Mouse (Mus musculus) embryonic facial prominence, embryonic 14.5 days (tissue): ENCODE measurements around the gene Pam. TPM values are rescaled to one million over a fixed set of nuclear protein-coding genes. Genes with fewer than 3 reads are reported as not detected.

Experiments used
- ATAC-seq: fragments of 200-750 bp; cut with Nextera tagmentation; 2 replicates; pipeline ENCODE4 v1.8.0; 2017; ENCODE audit warnings: low read depth, moderate number of reproducible peaks, moderate TSS enrichment
- DNase-seq: peaks from one replicate; pipeline ENCODE4 v3.0.0-alpha.2; 2015; ENCODE audit warnings: low spot score
- H3K27ac ChIP-seq: fragments of 300-500 bp; sonication (generic); replicated peaks from 2 replicates; pipeline ENCODE4 v1.5.1; 2014; ENCODE audit warnings: low read depth, mild to moderate bottlenecking, low read length, moderate library complexity
- H3K27me3 ChIP-seq: fragments of 300-500 bp; sonication (generic); replicated peaks from 2 replicates; pipeline ENCODE4 v1.6.1; 2014; ENCODE audit warnings: low read length; ENCODE audit not compliant: control insufficient read depth, insufficient read depth
- H3K36me3 ChIP-seq: fragments of 300-500 bp; sonication (generic); 2 replicates; pipeline ENCODE4 v1.6.1; 2014; ENCODE audit warnings: low read length, mixed read lengths; ENCODE audit not compliant: control insufficient read depth, insufficient read depth
- H3K4me1 ChIP-seq: fragments of 300-500 bp; sonication (generic); 2 replicates; pipeline ENCODE4 v1.6.1; 2014; ENCODE audit warnings: antibody characterized with exemption, low read length; ENCODE audit not compliant: control insufficient read depth, insufficient read depth
- H3K4me2 ChIP-seq: fragments of 300-500 bp; sonication (generic); 2 replicates; pipeline ENCODE4 v1.6.1; 2014; ENCODE audit warnings: low read depth, mild to moderate bottlenecking, low read length, moderate library complexity, mixed read lengths
- H3K4me3 ChIP-seq: fragments of 300-500 bp; sonication (generic); 2 replicates; pipeline ENCODE4 v1.5.1; 2014; ENCODE audit warnings: low read depth, mild to moderate bottlenecking, low read length
- H3K9ac ChIP-seq: fragments of 300-500 bp; sonication (generic); 2 replicates; pipeline ENCODE4 v1.6.1; 2014; ENCODE audit warnings: low read depth, mild to moderate bottlenecking, low read length, moderate library complexity, mixed read lengths
- H3K9me3 ChIP-seq: fragments of 300-500 bp; sonication (generic); 2 replicates; pipeline ENCODE4 v1.6.1; 2016; ENCODE audit warnings: low read length; ENCODE audit not compliant: control insufficient read depth
- WGBS: fragments of 180-500 bp; shearing (Covaris S2); extraction: QIAGEN DNeasy Blood & Tissue Kit; methylation state at CpG from one replicate; pipeline ENCODE4 v1.1.7; 2014; 5-methylcytosine and 5-hydroxymethylcytosine counted together
- polyA plus RNA-seq: library from polyadenylated mRNA; unstranded; fragments of >200 nt; fragmentation: Nextera tagmentation; extraction: Ambion mirVana; gene quantifications from 2 replicates; pipeline ENCODE4 v1.2.1, GENCODE M21; 2014

Pam gene
- polyA plus RNA-seq, 1 experiment from 2014 or later: 50.1 TPM

- Histone ChIP-seq H3K9ac (no peak overlapping the region), H3K27ac (no peak overlapping the region), H3K4me1 (no peaks in the 10 kb centered on the region; the same call in 1 of the 2 replicates), H3K36me3 (no peaks in the 10 kb centered on the region), H3K27me3 (no peaks in the 10 kb centered on the region), H3K4me2 (no peak overlapping the region), H3K4me3 (no peak overlapping the region), H3K9me3 (no peaks in the 10 kb centered on the region)
- 50% methylated on average over 3 of the region's 3 CpGs for WGBS
- DNase-seq: no peak
- no peak for ATAC-seq
Measured at GRCm38 (mm10) chr1:97938053-97938452, 157.4 kb downstream of the Pam start.

GRCm38 (mm10) chr1:97934940-97935339 lies 160.5 kb downstream of the Pam start:
- no peak overlapping the region for H3K9ac ChIP-seq
- no peaks in the 10 kb centered on the region for H3K9me3 ChIP-seq
- no peak overlapping the region for H3K27ac ChIP-seq
- ATAC-seq (no peak), DNase-seq (no peak)
- H3K4me2 ChIP-seq: no peak overlapping the region
- H3K4me1 ChIP-seq: no peaks in the 10 kb centered on the region
- H3K36me3 ChIP-seq: no peaks in the 10 kb centered on the region
- H3K27me3 ChIP-seq: no peaks in the 10 kb centered on the region
- no peak overlapping the region for H3K4me3 ChIP-seq

GRCm38 (mm10) chr1:97931220-97931619 lies 164.2 kb downstream of the Pam start:
- Histone ChIP-seq H3K4me3 (no peak overlapping the region), H3K27ac (no peak overlapping the region), H3K4me1 (peaks cover 5% of the 10 kb centered on the region; the same call in 1 of the 2 replicates), H3K9me3 (no peaks in the 10 kb centered on the region), H3K4me2 (no peak overlapping the region), H3K36me3 (no peaks in the 10 kb centered on the region), H3K9ac (no peak overlapping the region), H3K27me3 (no peaks in the 10 kb centered on the region)
- DNase-seq (no peak), ATAC-seq (no peak)
- 68% methylated on average over 4 of the region's 4 CpGs for WGBS

GRCm38 (mm10) chr1:97929415-97930028 lies 165.9 kb downstream of the Pam start:
- no peak overlapping the region for H3K4me2 ChIP-seq
- DNase-seq: no peak
- peak; percentile 47; the same call in 1 of the 2 replicates for ATAC-seq
- WGBS: 58% methylated on average over 4 of the region's 4 CpGs
- no peak overlapping the region for H3K27ac ChIP-seq
- no peak overlapping the region for H3K4me3 ChIP-seq
- no peaks in the 10 kb centered on the region for H3K27me3 ChIP-seq
- no peak overlapping the region for H3K9ac ChIP-seq
- peaks cover 7% of the 10 kb centered on the region; the same call in 1 of the 2 replicates for H3K4me1 ChIP-seq
- H3K36me3 ChIP-seq: no peaks in the 10 kb centered on the region
- H3K9me3 ChIP-seq: no peaks in the 10 kb centered on the region

- H3K4me1 ChIP-seq: peaks cover 7% of the 10 kb centered on the region; the same call in 1 of the 2 replicates
- WGBS: 78% methylated on average over 7 of the region's 7 CpGs
- no peak for DNase-seq
- no peaks in the 10 kb centered on the region for H3K36me3 ChIP-seq
- no peak overlapping the region for H3K27ac ChIP-seq
- no peak overlapping the region for H3K4me3 ChIP-seq
- H3K27me3 ChIP-seq: no peaks in the 10 kb centered on the region
- no peak for ATAC-seq
- no peaks in the 10 kb centered on the region for H3K9me3 ChIP-seq
- H3K4me2 ChIP-seq: no peak overlapping the region
- no peak overlapping the region for H3K9ac ChIP-seq
Measured at GRCm38 (mm10) chr1:97926789-97927188, 168.7 kb downstream of the Pam start.

- no peak for ATAC-seq
- DNase-seq: no peak
- H3K4me2 ChIP-seq: no peak overlapping the region
- H3K9me3 ChIP-seq: no peaks in the 10 kb centered on the region
- 78% methylated on average over 2 of the region's 2 CpGs for WGBS
- H3K36me3 ChIP-seq: no peaks in the 10 kb centered on the region
- H3K4me1 ChIP-seq: peaks cover 7% of the 10 kb centered on the region; the same call in 1 of the 2 replicates
- no peak overlapping the region for H3K4me3 ChIP-seq
- no peak overlapping the region for H3K9ac ChIP-seq
- no peak overlapping the region for H3K27ac ChIP-seq
- no peaks in the 10 kb centered on the region for H3K27me3 ChIP-seq
Measured at GRCm38 (mm10) chr1:97926017-97926540, 169.4 kb downstream of the Pam start.

GRCm38 (mm10) chr1:97922395-97922794 lies 173.1 kb downstream of the Pam start:
- H3K4me3 ChIP-seq: no peak overlapping the region
- H3K4me2 ChIP-seq: no peak overlapping the region
- H3K9ac ChIP-seq: no peak overlapping the region
- no peaks in the 10 kb centered on the region for H3K9me3 ChIP-seq
- H3K36me3 ChIP-seq: no peaks in the 10 kb centered on the region
- H3K27me3 ChIP-seq: no peaks in the 10 kb centered on the region
- DNase-seq (no peak), ATAC-seq (no peak)
- 70% methylated on average over 6 of the region's 6 CpGs for WGBS
- no peak overlapping the region for H3K27ac ChIP-seq
- H3K4me1 ChIP-seq: peaks cover 7% of the 10 kb centered on the region; the same call in 1 of the 2 replicates

GRCm38 (mm10) chr1:97921886-97922285 lies 173.6 kb downstream of the Pam start:
- 61% methylated on average over 1 of the region's 1 CpGs for WGBS
- Histone ChIP-seq H3K9me3 (no peaks in the 10 kb centered on the region), H3K9ac (no peak overlapping the region), H3K4me2 (no peak overlapping the region), H3K27ac (no peak overlapping the region), H3K36me3 (no peaks in the 10 kb centered on the region), H3K4me3 (no peak overlapping the region), H3K27me3 (no peaks in the 10 kb centered on the region), H3K4me1 (peaks cover 7% of the 10 kb centered on the region; the same call in 1 of the 2 replicates)
- DNase-seq (no peak), ATAC-seq (no peak)

GRCm38 (mm10) chr1:97918495-97918894 lies 177.0 kb downstream of the Pam start:
- WGBS: 60% methylated on average over 8 of the region's 8 CpGs
- no peak overlapping the region for H3K27ac ChIP-seq

More at GRCm38 (mm10) chr1:97918495-97918894, 177.0 kb downstream of the Pam start:
- Histone ChIP-seq H3K4me1 (no peaks in the 10 kb centered on the region), H3K4me2 (no peak overlapping the region), H3K27me3 (no peaks in the 10 kb centered on the region), H3K4me3 (no peak overlapping the region), H3K36me3 (no peaks in the 10 kb centered on the region), H3K9ac (no peak overlapping the region), H3K9me3 (no peaks in the 10 kb centered on the region)
- peak; percentile 67; the same call in 1 of the 2 replicates for ATAC-seq
- no peak for DNase-seq
